Mouse (Mus musculus) hindbrain, embryonic 10.5 days (tissue): Measurements from ENCODE around the gene Ube2r2. TPM values are rescaled to one million over a fixed set of nuclear protein-coding genes. Genes with fewer than 3 reads are reported as not detected.

ENCODE experiments used
- DNase-seq: peaks from one replicate; pipeline ENCODE4 v3.0.0-alpha.2; 2017; ENCODE audit warnings: low spot score
- H3K27ac ChIP-seq: fragments of 300-500 bp; sonication (generic); 2 replicates; pipeline ENCODE4 v1.5.1; 2016; ENCODE audit warnings: mild to moderate bottlenecking, moderate library complexity
- H3K27me3 ChIP-seq: fragments of 300-500 bp; sonication (generic); 2 replicates; pipeline ENCODE4 v1.6.1; 2016; ENCODE audit warnings: mild to moderate bottlenecking; ENCODE audit not compliant: poor library complexity, insufficient read depth, severe bottlenecking
- H3K36me3 ChIP-seq: fragments of 300-500 bp; sonication (generic); 2 replicates; pipeline ENCODE4 v1.6.1; 2016; ENCODE audit warnings: mild to moderate bottlenecking, moderate library complexity
- H3K4me1 ChIP-seq: fragments of 300-500 bp; sonication (generic); replicated peaks from 2 replicates; pipeline ENCODE4 v1.6.1; 2016; ENCODE audit warnings: mild to moderate bottlenecking
- H3K4me3 ChIP-seq: fragments of 300-500 bp; sonication (generic); 2 replicates; pipeline ENCODE4 v1.5.1; 2016; ENCODE audit warnings: mild to moderate bottlenecking, moderate library complexity
- H3K9me3 ChIP-seq: fragments of 300-500 bp; sonication (generic); 2 replicates; pipeline ENCODE4 v1.6.1; 2016; ENCODE audit warnings: mild to moderate bottlenecking, moderate library complexity
- WGBS: fragments of 180-500 bp; shearing (Covaris S2); methylation state at CpG from one replicate; pipeline ENCODE4 v1.1.7; 2016; 5-methylcytosine and 5-hydroxymethylcytosine counted together
- polyA plus RNA-seq: library from polyadenylated mRNA; unstranded; fragments of >200 nt; fragmentation: Nextera tagmentation; extraction: Ambion mirVana; gene quantifications from 2 replicates; pipeline ENCODE4 v1.2.1, GENCODE M21; 2016

The Ube2r2 gene
- polyA plus RNA-seq, 1 experiment from 2014 or later: 95.2 TPM

GRCm38 (mm10) chr4:41132471-41132870, 3.1 kb upstream of the Ube2r2 start:
- Histone ChIP-seq H3K36me3 (no peaks in the 10 kb centered on the region), H3K27me3 (no peaks in the 10 kb centered on the region), H3K4me3 (no peak overlapping the region), H3K27ac (no peak overlapping the region), H3K9me3 (no peaks in the 10 kb centered on the region), H3K4me1 (peaks cover 14% of the 10 kb centered on the region)
- no peak for DNase-seq
- WGBS: 84% methylated on average over 6 of the region's 6 CpGs

DNA sequence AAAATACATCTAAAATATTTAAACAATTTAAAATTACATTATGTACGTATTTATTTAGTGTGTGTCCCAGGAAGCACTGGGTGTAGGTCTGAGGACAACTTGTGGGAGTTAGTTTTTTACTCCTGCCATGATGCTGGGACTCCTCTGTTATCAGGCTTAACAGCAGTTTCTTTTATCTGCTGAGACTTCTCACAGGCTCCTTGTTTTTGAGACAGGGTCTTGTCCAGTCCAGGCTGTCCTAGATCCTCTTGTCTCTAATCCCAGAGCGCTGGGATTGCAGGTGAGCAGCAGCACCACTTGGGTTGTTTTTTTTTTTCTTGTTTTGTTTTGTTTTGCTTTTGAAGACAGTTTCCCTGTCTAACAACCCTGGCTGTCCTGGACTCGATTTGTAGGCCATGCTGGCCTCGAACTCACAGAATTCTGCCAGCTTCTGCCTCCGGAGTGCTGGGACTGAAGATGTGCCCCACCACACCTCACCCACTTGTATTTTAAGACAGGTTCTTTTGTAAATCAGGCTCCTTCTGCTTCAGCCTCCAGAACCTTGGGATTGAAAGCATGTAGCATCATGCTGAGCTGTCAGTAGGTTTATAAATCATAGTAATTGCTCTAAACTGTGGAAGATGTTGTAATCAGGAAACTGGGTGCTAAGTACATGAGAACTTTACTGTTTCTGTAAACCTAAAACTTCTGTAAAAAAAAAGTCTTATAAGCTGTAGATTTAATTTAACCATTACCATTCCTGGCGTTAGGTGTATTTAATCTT, 1.8 kb upstream of the Ube2r2 start:
- H3K36me3 ChIP-seq: peaks cover 7% of the 10 kb centered on the region
- peaks cover 19% of the 10 kb centered on the region for H3K4me1 ChIP-seq
- H3K4me3 ChIP-seq: no peak overlapping the region
- H3K9me3 ChIP-seq: no peaks in the 10 kb centered on the region
- H3K27ac ChIP-seq: no peak overlapping the region
- DNase-seq: no peak
- WGBS: 83% methylated on average over 6 of the region's 6 CpGs
- H3K27me3 ChIP-seq: no peaks in the 10 kb centered on the region

DNA sequence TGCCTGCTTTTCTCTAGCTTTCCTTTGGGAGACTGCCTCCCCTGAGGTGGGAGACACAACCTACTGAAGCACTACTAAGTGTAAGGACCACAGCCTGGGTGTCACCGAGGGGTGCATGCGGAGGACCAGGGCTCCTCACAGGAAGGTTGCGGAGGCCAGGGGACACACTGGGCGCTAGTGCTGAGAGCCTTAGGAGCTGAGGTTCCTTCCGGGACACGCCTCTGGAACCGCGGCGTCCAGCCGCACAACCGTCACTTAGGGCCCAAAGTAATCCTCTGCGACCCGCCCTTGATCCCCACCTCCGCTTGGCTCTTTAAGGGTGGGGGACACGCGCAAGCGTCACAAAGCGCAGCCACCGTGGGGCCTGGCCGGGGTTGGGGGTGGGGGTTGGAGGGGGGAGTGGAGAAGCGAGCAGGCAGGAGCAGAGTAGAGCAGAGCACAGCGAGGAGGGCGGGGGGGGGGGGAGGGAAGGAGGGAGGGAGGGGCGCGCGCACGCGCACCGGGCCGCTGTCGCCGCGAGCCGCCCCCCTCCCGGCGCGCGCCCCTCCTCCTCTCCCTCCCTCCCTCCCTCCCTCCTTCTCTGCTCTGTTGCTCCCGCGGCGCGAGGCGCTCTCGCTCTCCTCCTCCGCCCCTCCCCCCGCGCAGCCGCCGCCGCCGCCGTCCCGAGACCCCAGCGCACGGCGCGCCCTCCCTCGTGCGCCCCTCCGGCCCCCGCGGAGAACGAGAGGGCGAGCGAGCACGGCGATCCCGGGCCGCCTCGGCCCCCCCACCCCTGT, 420 bp upstream of the Ube2r2 start:
- Histone ChIP-seq H3K36me3 (peaks cover 19% of the 10 kb centered on the region), H3K27ac (peak overlapping the region; percentile 100), H3K4me1 (peaks cover 19% of the 10 kb centered on the region), H3K4me3 (peak overlapping the region; percentile 87), H3K9me3 (0 out of 2 replicates have a peak, but pooled peaks cover 3% of the 10 kb centered on the region), H3K27me3 (no peaks in the 10 kb centered on the region)
- WGBS: under 1% methylated on average over 32 of the region's 70 CpGs
- peak; percentile 89 for DNase-seq

- Histone ChIP-seq H3K4me1 (peaks cover 19% of the 10 kb centered on the region), H3K4me3 (peak overlapping the region; percentile 87), H3K9me3 (0 out of 2 replicates have a peak, but pooled peaks cover 3% of the 10 kb centered on the region), H3K36me3 (peaks cover 32% of the 10 kb centered on the region), H3K27me3 (no peaks in the 10 kb centered on the region), H3K27ac (peak overlapping the region; percentile 100)
- no peak for DNase-seq
- 0% methylated on average over 4 of the region's 4 CpGs for WGBS
Observed at GRCm38 (mm10) chr4:41136454-41136805, 887 bp downstream of the Ube2r2 start.

- Histone ChIP-seq H3K27ac (peak overlapping the region; percentile 100), H3K9me3 (0 out of 2 replicates have a peak, but pooled peaks cover 3% of the 10 kb centered on the region), H3K4me1 (peaks cover 19% of the 10 kb centered on the region), H3K36me3 (peaks cover 36% of the 10 kb centered on the region), H3K4me3 (peak overlapping the region; percentile 87), H3K27me3 (no peaks in the 10 kb centered on the region)
- WGBS: under 1% methylated on average over 8 of the region's 8 CpGs
- peak; percentile 15 for DNase-seq
Observed at GRCm38 (mm10) chr4:41136811-41137210, 1.3 kb downstream of the Ube2r2 start.

- Histone ChIP-seq H3K9me3 (0 out of 2 replicates have a peak, but pooled peaks cover 3% of the 10 kb centered on the region), H3K4me1 (peaks cover 10% of the 10 kb centered on the region), H3K27me3 (no peaks in the 10 kb centered on the region), H3K4me3 (no peak overlapping the region), H3K27ac (no peak overlapping the region), H3K36me3 (peaks cover 61% of the 10 kb centered on the region)
- 96% methylated on average over 6 of the region's 6 CpGs for WGBS
- DNase-seq: no peak
Observed at GRCm38 (mm10) chr4:41140174-41140875, 4.8 kb downstream of the Ube2r2 start.

DNA sequence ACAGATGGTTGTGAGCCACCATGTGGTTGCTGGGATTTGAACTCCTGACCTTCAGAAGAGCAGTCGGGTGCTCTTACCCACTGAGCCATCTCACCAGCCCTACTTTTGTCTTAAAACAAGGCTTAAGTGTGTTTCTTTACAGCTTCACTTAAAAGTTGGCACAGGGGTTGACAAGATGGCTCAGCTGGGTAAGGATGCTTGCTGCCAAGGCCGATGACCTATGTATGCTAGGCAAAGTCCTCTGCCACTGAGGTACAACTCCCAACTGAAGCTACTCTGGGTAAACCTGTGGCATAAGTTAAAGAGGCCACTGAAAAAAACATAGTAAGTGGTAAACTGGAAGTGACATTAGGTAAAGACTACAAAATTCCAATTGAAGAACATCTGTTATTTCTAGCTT, 7.1 kb downstream of the Ube2r2 start:
- no peak overlapping the region for H3K4me3 ChIP-seq
- H3K27ac ChIP-seq: no peak overlapping the region
- H3K27me3 ChIP-seq: no peaks in the 10 kb centered on the region
- peaks cover 77% of the 10 kb centered on the region for H3K36me3 ChIP-seq
- peaks cover 4% of the 10 kb centered on the region for H3K4me1 ChIP-seq
- 0 out of 2 replicates have a peak, but pooled peaks cover 3% of the 10 kb centered on the region for H3K9me3 ChIP-seq
- no peak for DNase-seq
- 91% methylated on average over 2 of the region's 2 CpGs for WGBS

DNA sequence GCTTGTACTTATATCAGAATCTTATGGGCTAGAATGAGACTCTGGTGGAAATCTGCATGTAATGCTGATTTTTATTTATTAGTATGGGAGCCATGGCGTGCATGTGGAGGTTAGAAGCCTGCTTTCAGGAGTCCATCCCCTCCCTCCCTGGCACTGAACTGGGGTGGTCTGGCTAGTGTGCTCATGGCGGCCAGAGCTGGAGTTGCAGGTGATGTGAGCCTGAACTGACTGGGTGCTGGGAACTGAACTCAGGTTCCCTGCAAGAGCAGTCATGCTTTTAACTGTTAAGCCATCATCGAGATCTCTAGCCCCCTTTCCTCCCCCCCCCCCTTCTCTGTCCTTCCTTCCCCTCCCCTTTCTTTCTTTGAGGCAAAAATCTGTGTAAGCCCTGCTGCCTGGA, 14.3 kb downstream of the Ube2r2 start:
- DNase-seq: no peak
- no peaks in the 10 kb centered on the region for H3K9me3 ChIP-seq
- peaks cover 50% of the 10 kb centered on the region for H3K36me3 ChIP-seq
- H3K4me3 ChIP-seq: no peak overlapping the region
- no peak overlapping the region for H3K27ac ChIP-seq
- no peaks in the 10 kb centered on the region for H3K27me3 ChIP-seq
- WGBS: 83% methylated on average over 3 of the region's 3 CpGs
- H3K4me1 ChIP-seq: no peaks in the 10 kb centered on the region

GRCm38 (mm10) chr4:41151186-41151585, 15.6 kb downstream of the Ube2r2 start:
- Histone ChIP-seq H3K27ac (no peak overlapping the region), H3K36me3 (peaks cover 41% of the 10 kb centered on the region), H3K4me1 (no peaks in the 10 kb centered on the region), H3K4me3 (no peak overlapping the region), H3K27me3 (no peaks in the 10 kb centered on the region), H3K9me3 (no peaks in the 10 kb centered on the region)
- 95% methylated on average over 7 of the region's 7 CpGs for WGBS
- DNase-seq: no peak

GRCm38 (mm10) chr4:41153146-41153545, 17.6 kb downstream of the Ube2r2 start:
- no peaks in the 10 kb centered on the region for H3K4me1 ChIP-seq
- no peak overlapping the region for H3K27ac ChIP-seq
- peaks cover 30% of the 10 kb centered on the region for H3K36me3 ChIP-seq
- H3K9me3 ChIP-seq: no peaks in the 10 kb centered on the region
- WGBS: 90% methylated on average over 3 of the region's 3 CpGs
- H3K4me3 ChIP-seq: no peak overlapping the region
- no peak for DNase-seq
- H3K27me3 ChIP-seq: no peaks in the 10 kb centered on the region

- Histone ChIP-seq H3K4me3 (no peak overlapping the region), H3K4me1 (no peaks in the 10 kb centered on the region), H3K36me3 (0 out of 2 replicates have a peak, but pooled peaks cover 7% of the 10 kb centered on the region), H3K9me3 (no peaks in the 10 kb centered on the region), H3K27me3 (no peaks in the 10 kb centered on the region), H3K27ac (no peak overlapping the region)
- 92% methylated on average over 9 of the region's 9 CpGs for whole genome bisulfite sequencing
- no peak for DNase-seq
Observed at GRCm38 (mm10) chr4:41156961-41157360, 21.4 kb downstream of the Ube2r2 start.

GRCm38 (mm10) chr4:41158251-41158650, 22.7 kb downstream of the Ube2r2 start:
- H3K27me3 ChIP-seq: no peaks in the 10 kb centered on the region
- no peak for DNase-seq
- H3K9me3 ChIP-seq: no peaks in the 10 kb centered on the region
- H3K4me3 ChIP-seq: no peak overlapping the region
- H3K4me1 ChIP-seq: no peaks in the 10 kb centered on the region
- WGBS: 94% methylated on average over 1 of the region's 1 CpGs
- no peak overlapping the region for H3K27ac ChIP-seq
- 0 out of 2 replicates have a peak, but pooled peaks cover 2% of the 10 kb centered on the region for H3K36me3 ChIP-seq
